Mouse (Mus musculus) limb, embryonic 14.5 days (tissue): ENCODE results near the gene Adamts15. TPM values are rescaled to one million over a fixed set of nuclear protein-coding genes. Genes with fewer than 3 reads are reported as not detected.

Experiments used
- ATAC-seq: fragments of 200-750 bp; cut with Nextera tagmentation; 2 replicates; pipeline ENCODE4 v1.8.0; 2017; ENCODE audit warnings: low read depth, moderate number of reproducible peaks, moderate TSS enrichment; ENCODE audit not compliant: low FRiP score
- DNase-seq: peaks from one replicate; pipeline ENCODE4 v3.0.0-alpha.2; 2015; ENCODE audit warnings: low spot score
- H3K27ac ChIP-seq: fragments of 300-500 bp; sonication (generic); replicated peaks from 2 replicates; pipeline ENCODE4 v1.5.1; 2014; ENCODE audit warnings: low read depth, mild to moderate bottlenecking, low read length, moderate library complexity, mixed read lengths
- H3K27me3 ChIP-seq: fragments of 300-500 bp; sonication (generic); 2 replicates; pipeline ENCODE4 v1.6.1; 2014; ENCODE audit warnings: low read length, mixed read lengths; ENCODE audit not compliant: control insufficient read depth, insufficient read depth
- H3K36me3 ChIP-seq: fragments of 300-500 bp; sonication (generic); 2 replicates; pipeline ENCODE4 v1.6.1; 2014; ENCODE audit warnings: mild to moderate bottlenecking, low read length, moderate library complexity, mixed read lengths; ENCODE audit not compliant: control insufficient read depth, insufficient read depth
- H3K4me1 ChIP-seq: fragments of 300-500 bp; sonication (generic); 2 replicates; pipeline ENCODE4 v1.6.1; 2014; ENCODE audit warnings: antibody characterized with exemption, low read length, mixed read lengths; ENCODE audit not compliant: control insufficient read depth, insufficient read depth
- H3K4me2 ChIP-seq: fragments of 300-500 bp; sonication (generic); replicated peaks from 2 replicates; pipeline ENCODE4 v1.6.1; 2014; ENCODE audit warnings: low read depth, mild to moderate bottlenecking, low read length, moderate library complexity; ENCODE audit not compliant: severe bottlenecking
- H3K4me3 ChIP-seq: fragments of 300-500 bp; sonication (generic); replicated peaks from 2 replicates; pipeline ENCODE4 v1.5.1; 2014; ENCODE audit warnings: low read length
- H3K9ac ChIP-seq: fragments of 300-500 bp; sonication (generic); 2 replicates; pipeline ENCODE4 v1.6.1; 2014; ENCODE audit warnings: mild to moderate bottlenecking, low read depth, low read length, moderate library complexity; ENCODE audit not compliant: severe bottlenecking
- H3K9me3 ChIP-seq: fragments of 300-500 bp; sonication (generic); 2 replicates; pipeline ENCODE4 v1.6.1; 2016; ENCODE audit warnings: low read length; ENCODE audit not compliant: control insufficient read depth
- POLR2A ChIP-seq: fragments of 200-500 bp; IDR thresholded peaks from 2 replicates; pipeline ENCODE4 v1.8.0; 2012; ENCODE audit warnings: inconsistent platforms, mild to moderate bottlenecking, moderate library complexity, borderline replicate concordance; ENCODE audit not compliant: insufficient read depth, insufficient read length; ENCODE audit errors: extremely low read depth
- WGBS: fragments of 180-500 bp; shearing (Covaris S2); extraction: QIAGEN DNeasy Blood & Tissue Kit; methylation state at CpG from one replicate; pipeline ENCODE4 v1.1.7; 2014; 5-methylcytosine and 5-hydroxymethylcytosine counted together
- polyA plus RNA-seq, 2 experiments: library from polyadenylated mRNA; depleted of rRNA in 1 of 2; stranded (reverse) in 1 of 2; unstranded in 1 of 2; fragments of >200 nt; fragmentation: Nextera tagmentation in 1 of 2; extraction: Ambion mirVana in 1 of 2; gene quantifications; 2 replicates each; pipeline versions ENCODE4 v1.2.1 to v1.2.3; 2012 to 2014

The Adamts15 gene
- polyA plus RNA-seq, 2 experiments = 29.0 to 33.2 TPM

DNA sequence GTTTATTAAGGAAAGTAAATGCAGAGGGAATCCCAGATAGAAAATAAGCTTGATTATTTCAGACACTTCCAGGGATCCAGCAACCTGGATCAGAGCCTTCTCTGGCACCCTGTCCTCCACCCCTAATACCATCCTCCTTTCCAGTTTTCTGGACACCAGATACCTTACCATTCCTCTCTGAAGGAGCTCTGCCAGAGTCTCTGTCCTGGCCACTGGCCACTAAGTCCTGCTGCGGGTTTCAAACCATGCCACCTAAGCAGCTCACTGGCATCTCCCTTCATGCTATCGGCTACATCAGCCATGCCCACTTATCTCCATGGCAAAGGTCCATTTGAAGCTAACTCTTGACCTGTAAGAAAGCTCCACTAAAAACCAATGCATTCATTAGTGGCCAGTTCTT, 70.4 kb downstream of the Adamts15 start:
- Histone ChIP-seq H3K9me3 (no peaks in the 10 kb centered on the region), H3K4me3 (no peak overlapping the region), H3K27ac (no peak overlapping the region), H3K4me1 (peaks cover 8% of the 10 kb centered on the region), H3K27me3 (no peaks in the 10 kb centered on the region), H3K36me3 (no peaks in the 10 kb centered on the region), H3K4me2 (no peak overlapping the region), H3K9ac (no peak overlapping the region)
- DNase-seq (no peak), ATAC-seq (no peak)
- WGBS = 94% methylated on average over 2 of the region's 2 CpGs
- TF ChIP-seq POLR2A = no peak

- Histone ChIP-seq H3K9me3 (no peaks in the 10 kb centered on the region), H3K4me1 (peaks cover 20% of the 10 kb centered on the region), H3K27me3 (no peaks in the 10 kb centered on the region), H3K9ac (no peak overlapping the region), H3K36me3 (no peaks in the 10 kb centered on the region), H3K27ac (no peak overlapping the region), H3K4me3 (no peak overlapping the region), H3K4me2 (no peak overlapping the region)
- WGBS = 88% methylated on average over 4 of the region's 4 CpGs
- DNase-seq = no peak
- TF ChIP-seq POLR2A = no peak
- ATAC-seq = no peak
These were observed 72.3 kb downstream of the Adamts15 start for GRCm38 (mm10) chr9:30849951-30850350.

DNA sequence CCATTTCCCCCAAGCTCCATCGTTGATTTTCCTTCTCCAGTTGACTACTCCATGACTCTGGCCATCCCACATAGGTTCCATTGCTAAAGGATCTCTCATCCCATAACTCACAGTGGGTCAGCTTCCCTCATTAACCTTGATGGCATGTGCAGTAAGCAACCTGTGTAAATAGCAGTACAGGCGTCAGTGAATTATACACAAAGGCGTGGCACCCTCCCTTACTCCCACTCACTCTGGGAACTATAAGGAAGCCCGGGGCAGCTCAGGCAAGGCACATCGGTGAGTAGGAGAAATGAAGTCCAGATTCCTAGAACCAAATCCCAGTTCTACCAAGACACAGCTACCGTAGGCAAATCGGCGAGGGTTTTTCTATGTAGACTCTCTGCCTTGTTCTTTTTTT, 72.8 kb downstream of the Adamts15 start:
- ATAC-seq (no peak), DNase-seq (no peak)
- no peaks in the 10 kb centered on the region for H3K9me3 ChIP-seq
- H3K27ac ChIP-seq = no peak overlapping the region
- WGBS = 83% methylated on average over 8 of the region's 8 CpGs
- no peaks in the 10 kb centered on the region for H3K36me3 ChIP-seq
- H3K4me2 ChIP-seq = no peak overlapping the region
- H3K4me3 ChIP-seq = no peak overlapping the region
- H3K9ac ChIP-seq = no peak overlapping the region
- H3K27me3 ChIP-seq = no peaks in the 10 kb centered on the region
- TF ChIP-seq POLR2A = no peak
- H3K4me1 ChIP-seq = peaks cover 20% of the 10 kb centered on the region

Other genes with a start within 250 kb of the Adamts15 start
- gene Adamts8, start 20.1 kb upstream of the Adamts15 start, polyA plus RNA-seq (2012; rRNA removed) = 4.2 and 4.4 TPM in 2 replicates
- 4.4 and 5.0 TPM in 2 replicates for gene Adamts8, start 20.1 kb upstream of the Adamts15 start, polyA plus RNA-seq (2014; fragmentation: Nextera tagmentation; extraction: Ambion mirVana)
- gene Zbtb44, start 108.2 kb upstream of the Adamts15 start, polyA plus RNA-seq (2012; rRNA removed) = 8.3 and 8.7 TPM in 2 replicates
- gene Zbtb44, start 108.2 kb upstream of the Adamts15 start, polyA plus RNA-seq (2014; fragmentation: Nextera tagmentation; extraction: Ambion mirVana) = 6.9 and 7.8 TPM in 2 replicates
- gene St14, start 209.4 kb upstream of the Adamts15 start, polyA plus RNA-seq (2012; rRNA removed) = 7.8 and 8.4 TPM in 2 replicates
- gene St14, start 209.4 kb upstream of the Adamts15 start, polyA plus RNA-seq (2014; fragmentation: Nextera tagmentation; extraction: Ambion mirVana) = 11.4 and 12.3 TPM in 2 replicates